Mouse (Mus musculus): ENCODE measurements around the gene Hnmt. TPM values are rescaled to one million over a fixed set of nuclear protein-coding genes. Genes with fewer than 3 reads are reported as not detected.
"Not testable (repeated sequence)": the region's sequence is repeated elsewhere in the genome, so short reads cannot be mapped to it uniquely, and the experiment has no call there.

Gene Hnmt
- 13.0 and 35.1 TPM in 2 replicates for total RNA-seq (2017)

DNA sequence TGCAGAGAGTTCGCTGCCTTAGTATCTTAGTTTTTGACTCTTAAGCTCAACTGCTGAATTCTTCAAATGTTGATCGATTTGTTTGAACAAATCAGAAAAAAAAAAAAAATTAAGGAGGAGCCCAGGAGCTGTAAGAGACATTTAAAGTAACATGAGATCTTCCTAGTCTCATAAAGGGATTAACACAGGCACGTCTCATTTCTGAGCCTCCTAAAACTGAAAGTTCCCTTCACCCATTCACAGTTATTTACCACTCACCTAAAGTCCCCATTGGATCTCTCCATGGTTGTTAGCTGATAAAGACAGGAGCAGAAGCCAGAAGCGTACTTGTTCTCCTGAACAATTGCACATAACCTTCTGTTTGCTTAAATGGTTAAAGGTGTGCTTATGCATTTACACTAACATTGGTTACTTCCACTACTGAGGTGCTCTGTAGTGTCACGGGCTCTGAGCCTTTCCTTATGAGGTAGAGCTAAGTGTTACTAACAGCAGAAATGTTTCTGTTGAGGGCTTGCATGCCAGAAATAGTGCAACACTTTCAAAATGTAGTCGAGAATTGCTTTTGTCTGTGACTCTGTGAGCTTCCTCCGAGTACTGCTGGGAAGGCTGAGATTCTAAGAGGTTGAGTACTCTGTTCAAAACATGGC lies at the start of gene Hnmt:
Hnmt (minus strand) TSS at position 51 of the 647 bp plus-strand sequence.
- ATAC-seq (replicated peaks; ENCODE audit: low read depth, poor library complexity, severe bottlenecking) = 0 out of 2 replicates have a peak, but pooled peaks have one; percentile 20

DNA sequence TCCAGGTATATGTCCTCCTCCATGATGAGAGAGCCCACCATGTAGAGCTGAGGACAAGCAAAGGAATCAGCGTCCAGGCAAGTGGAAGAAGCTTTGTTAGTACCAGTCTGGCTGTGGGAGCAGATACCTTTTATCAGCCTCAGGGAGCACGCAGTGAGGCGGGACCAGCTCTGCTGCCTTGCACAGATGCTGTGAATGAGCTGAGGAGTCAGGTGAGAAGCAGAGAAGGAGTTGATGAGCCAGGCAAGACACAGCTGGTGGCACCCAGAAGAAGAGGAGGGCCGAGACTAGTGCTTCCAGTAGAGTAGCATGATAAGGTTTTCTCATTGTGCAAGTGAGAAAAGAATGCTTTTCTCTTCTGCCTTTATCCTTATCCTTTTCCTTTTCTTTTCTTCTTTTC lies 47.3 kb upstream of the Hnmt start, which contains the start of gene Tbpl2:
Tbpl2 (minus strand) TSS at position 101 of the 400 bp plus-strand sequence.
- no peak for ATAC-seq (replicated peaks; ENCODE audit: low read depth, poor library complexity, severe bottlenecking)

DNA sequence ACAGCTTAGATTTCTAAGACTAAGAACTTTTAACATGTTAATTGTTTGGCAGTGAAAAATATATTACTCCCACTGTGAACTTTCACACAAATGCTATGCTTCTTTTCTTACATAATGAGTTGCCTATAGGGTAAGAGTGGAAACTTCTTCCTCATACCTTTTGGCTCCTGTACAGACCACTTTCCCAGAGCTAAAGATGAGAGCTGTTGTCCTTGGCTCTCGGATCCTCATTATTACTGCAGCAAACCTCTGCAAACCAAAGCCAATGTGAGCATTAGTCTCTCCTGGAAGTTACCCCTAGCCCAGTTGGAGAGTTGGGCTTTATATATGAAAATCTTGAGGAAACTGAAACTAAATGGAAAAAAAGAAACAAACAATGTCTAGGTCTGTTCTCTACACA lies 41.7 kb upstream of the Hnmt start:
- ATAC-seq (replicated peaks; ENCODE audit: low read depth, poor library complexity, severe bottlenecking) = no peak

DNA sequence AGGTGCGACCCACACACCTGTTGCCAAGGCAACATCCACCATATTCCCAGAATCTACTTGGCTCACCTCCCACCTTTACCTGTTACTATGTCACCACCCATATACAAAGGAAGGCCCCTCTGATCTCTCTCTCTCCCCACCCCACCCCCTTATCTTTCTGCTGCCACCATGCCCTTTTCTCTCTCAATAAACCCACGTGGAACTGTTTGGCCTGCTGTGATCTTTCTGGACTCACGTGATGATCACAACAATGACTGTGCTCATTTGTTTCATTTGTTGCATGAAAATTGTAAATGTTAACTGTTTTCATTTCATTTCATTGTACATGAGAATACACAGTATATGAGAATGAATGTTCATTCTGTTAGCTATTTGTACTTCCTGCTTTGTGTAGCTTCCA lies 1.3 kb upstream of the Hnmt start:
- no peak for ATAC-seq (replicated peaks; ENCODE audit: low read depth, poor library complexity, severe bottlenecking)

DNA sequence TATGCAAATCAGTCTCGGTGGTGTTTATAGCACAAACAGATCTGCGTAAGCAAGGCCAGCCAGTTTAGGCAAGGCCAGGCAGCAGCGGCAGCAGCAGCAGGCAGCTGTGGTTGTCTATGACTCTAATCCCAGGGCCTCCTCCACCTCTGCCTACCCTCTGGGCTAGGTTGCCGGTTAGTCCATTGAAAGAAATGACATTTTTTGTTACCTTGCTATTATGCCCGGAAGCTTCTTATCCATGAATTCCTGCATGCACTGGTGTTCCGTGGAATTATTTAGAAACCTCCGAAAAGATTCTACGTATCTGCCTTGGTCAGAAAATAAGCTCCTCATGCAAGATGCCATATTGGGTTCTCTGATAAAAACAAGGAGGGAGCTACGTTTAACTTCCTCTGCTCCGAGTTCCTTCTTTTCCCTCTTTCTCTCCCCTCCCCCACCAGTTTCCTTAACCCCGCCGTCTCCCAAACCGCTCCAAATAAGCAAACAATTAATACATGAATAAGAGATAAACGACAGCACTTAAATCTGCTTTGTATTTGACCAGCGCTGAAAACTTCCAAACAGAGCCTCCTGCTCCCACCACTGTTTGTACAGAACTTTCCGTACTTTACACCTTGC lies 605 bp downstream of the Hnmt start:
- peak; percentile 86 for ATAC-seq (replicated peaks; ENCODE audit: low read depth, poor library complexity, severe bottlenecking)

DNA sequence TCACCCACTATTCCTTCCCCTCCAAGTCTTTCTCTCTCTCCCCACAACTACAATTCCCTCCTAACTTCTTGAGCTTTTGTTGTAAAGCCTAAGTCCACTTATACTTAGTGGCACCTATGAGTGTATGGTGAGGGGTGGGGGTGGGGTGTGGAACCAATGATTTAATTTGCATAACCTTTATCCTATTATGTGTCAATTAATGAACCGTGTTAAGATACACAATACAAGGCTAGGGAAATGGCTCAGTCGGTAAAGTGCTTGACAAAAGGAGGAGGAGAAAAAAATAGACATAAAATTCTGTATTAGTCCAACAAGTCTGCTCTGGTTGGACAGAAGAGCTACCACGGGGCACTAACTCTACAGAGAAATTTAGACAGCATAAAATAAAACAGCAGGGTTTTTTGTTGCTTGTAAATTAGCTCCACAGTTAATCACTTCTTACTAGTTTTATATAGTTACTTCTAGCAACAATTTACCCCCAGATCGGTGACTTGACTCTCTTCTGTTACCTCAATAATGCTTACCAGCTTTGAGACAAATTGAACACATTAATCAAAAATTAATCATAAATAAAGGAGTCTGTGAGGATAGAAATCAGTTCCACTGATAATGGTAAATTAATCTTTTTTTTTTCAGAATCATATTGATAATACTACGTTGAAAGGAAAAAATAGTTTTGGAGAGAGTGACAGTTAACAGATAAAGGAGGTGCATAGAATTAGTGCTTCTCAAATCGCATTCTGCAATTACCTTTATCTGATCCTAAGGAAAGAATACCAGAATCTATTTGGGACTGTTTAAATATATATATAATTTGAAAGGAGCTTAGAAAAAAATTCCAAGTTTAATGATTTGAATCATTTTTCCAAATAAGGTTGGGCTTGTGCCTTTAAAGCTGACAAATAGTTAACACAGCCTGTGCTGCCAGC lies 1.4 kb downstream of the Hnmt start:
- ATAC-seq (replicated peaks; ENCODE audit: low read depth, poor library complexity, severe bottlenecking) = no peak

DNA sequence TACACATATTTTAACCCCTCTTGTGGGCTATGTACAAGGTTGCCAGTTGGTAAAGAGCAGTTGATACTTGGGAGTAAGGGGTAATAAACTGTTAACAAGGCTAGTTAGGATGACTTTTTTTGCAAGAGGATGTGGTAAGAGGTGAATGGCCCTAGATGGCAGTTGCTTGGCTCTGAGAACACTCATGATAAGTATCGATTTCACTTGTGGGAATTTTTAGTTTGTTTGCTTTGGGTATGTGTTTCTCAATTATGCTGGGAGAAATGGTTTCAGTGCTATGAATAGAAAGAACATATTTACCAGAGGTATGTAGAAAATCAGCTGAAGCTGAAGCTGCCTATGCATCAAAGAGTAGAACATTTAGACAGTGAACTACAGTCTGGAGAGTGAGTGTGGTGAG lies 6.3 kb downstream of the Hnmt start:
- ATAC-seq (replicated peaks; ENCODE audit: low read depth, poor library complexity, severe bottlenecking) = no peak

DNA sequence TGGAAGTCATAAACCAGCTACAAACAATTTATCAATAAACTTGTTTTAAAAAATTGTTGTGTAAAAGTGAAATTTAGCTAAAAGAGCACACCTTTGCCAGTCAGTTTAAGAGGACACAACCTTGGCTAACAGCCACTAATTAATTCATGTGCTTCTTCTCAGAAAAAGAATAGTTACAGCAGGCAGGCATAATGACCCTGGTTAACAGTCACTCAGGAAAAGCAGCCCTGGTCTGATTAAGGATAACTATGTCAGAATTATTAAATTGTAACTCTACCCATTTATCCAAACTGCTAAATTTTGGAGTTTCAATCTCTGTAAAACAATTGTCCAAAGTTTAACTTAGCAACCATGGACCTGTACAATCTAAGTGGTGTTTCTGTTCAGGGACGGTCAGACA lies 8.7 kb downstream of the Hnmt start:
- ATAC-seq (replicated peaks; ENCODE audit: low read depth, poor library complexity, severe bottlenecking) = no peak

DNA sequence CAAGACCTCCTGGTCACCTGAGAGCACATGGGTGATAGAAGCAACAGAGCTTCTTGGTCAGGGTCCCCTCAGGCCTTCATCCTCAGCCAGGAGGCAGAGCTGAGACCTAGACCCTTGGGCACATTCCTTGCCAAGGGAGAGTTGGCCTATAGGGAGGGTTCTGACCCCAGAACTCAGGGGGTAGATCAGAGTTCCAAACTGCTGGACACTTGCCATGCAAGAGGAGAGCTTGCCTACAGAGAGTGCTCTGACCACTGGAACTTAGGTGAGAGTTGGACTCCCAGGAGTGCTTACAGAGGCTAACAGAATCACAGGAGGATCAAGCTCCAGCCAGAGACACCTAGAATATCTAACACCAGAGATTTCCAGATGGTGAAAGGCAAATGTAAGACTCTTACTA lies 29.8 kb downstream of the Hnmt start:
- not testable (repeated sequence) for ATAC-seq (replicated peaks; ENCODE audit: low read depth, poor library complexity, severe bottlenecking)

DNA sequence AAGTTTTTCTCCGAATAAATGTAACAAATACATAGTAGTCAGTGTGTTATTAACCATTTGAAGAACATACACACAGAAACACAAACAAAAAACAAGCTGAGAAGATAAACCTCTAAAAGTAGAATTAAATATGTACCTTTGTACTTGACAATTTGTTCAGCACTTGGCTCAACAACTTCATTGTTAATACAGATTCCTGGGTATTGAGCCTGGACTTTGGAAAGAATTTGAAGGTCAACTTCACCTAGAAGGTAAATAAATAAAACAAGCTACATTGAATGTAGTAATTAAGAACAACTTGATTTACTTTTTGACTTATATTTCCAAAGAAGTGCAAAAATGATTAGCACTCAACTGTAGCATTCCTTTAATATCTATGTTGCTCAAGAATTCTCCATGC lies 30.2 kb downstream of the Hnmt start:
- ATAC-seq (replicated peaks; ENCODE audit: low read depth, poor library complexity, severe bottlenecking) = no peak

DNA sequence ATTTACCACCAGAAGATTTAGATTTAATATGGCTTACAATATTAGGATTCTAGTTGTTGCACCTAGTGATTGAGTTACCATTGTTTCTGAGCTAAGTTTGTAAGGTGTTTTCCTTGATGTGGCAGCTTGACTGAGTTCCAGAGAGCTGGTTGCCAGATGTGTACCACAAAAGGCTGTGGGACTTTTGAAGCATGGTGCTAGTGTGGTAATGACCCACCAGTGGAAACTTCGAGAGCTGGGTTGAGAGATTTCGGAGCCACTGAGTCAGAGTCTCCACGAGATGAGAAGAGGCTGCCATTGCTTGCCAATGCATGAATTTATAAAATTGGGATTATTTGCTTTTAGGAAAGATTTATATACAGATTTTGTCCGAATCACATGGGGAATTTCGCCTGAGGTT lies 34.2 kb downstream of the Hnmt start:
- ATAC-seq (replicated peaks; ENCODE audit: low read depth, poor library complexity, severe bottlenecking) = no peak

DNA sequence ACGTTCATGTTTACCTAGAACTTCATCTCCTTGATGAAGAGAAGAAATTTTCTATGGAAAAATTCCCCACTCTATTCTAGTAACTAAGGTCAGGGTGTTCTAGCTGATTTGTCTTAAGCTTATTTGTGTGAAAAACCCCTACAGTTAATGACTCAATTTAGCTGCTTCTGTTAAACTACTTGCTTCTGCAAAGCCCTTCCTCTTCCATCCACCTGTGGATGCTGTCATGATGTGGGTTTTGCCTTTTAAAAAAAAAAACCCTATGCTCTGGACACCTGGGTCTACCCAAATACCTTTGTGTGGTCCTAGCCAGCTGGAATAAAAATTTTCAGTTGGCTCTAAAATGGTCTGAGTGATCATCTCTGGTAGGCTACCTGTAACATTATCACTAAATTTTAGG lies 49.9 kb downstream of the Hnmt start:
- ATAC-seq (replicated peaks; ENCODE audit: low read depth, poor library complexity, severe bottlenecking) = no peak

DNA sequence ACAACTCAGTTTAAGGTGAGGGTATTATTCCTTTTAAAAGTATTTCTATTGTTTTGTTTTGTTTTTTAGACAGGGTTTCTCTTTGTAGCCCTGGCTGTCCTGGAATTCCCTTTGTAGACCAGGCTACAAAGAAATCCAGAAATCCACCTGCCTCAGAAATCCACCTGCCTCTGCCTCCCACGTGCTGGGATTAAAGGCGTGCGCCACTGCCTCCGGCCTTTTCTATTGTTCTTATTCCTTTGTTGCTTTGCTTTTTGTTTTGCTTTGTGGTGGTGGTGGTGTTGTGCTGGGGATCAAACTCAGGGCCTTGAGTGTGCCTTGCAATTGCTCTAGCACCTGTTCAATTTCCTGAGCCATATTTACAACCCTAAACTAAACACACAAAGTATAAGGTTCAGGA lies 50.4 kb downstream of the Hnmt start:
- no peak for ATAC-seq (replicated peaks; ENCODE audit: low read depth, poor library complexity, severe bottlenecking)

DNA sequence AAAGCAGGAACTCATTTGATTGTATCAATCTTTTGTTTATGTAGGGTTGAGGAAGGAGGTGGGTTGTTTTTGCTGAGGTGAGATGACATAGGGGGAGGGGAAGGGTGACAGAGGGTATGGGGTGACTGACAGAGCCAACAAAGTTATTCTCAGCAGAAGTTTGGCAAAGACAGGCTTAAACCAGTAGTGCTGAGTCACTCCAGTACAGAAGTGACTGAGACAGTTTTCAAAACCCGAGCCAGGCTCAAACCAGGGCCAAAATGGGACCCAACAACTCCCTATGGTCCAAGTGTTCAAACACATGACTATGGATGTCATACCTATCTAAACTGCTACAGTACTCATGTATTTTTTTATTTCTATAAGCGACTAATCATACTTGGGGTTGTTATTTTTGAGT lies 52.4 kb downstream of the Hnmt start:
- ATAC-seq (replicated peaks; ENCODE audit: low read depth, poor library complexity, severe bottlenecking) = no peak

DNA sequence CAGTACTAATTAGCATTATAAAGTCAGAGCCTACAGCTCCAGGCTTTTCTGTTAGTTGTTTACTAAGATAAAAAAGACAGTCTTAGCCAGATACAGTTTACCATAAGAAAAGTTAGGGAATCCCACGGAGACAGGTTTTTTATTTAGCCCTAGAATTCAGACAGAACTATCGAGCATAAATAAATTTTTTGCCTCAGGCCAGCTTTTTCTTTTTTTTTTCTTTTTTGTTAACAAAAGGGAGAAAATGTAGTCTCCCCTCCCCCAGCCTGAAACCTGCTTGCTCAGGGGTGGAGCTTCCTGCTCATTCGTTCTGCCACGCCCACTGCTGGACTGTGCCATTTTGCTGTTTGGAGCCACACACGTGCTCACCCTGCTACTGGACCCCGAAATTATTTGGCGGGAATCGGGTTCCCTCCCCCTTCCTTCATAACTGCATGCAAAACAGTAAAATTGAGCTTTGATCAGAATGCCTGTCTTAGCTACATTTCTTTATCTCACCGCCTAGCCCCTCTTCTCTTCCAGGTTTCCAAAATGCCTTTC lies 59.1 kb downstream of the Hnmt start:
- ATAC-seq (replicated peaks; ENCODE audit: low read depth, poor library complexity, severe bottlenecking) = not testable (repeated sequence)

DNA sequence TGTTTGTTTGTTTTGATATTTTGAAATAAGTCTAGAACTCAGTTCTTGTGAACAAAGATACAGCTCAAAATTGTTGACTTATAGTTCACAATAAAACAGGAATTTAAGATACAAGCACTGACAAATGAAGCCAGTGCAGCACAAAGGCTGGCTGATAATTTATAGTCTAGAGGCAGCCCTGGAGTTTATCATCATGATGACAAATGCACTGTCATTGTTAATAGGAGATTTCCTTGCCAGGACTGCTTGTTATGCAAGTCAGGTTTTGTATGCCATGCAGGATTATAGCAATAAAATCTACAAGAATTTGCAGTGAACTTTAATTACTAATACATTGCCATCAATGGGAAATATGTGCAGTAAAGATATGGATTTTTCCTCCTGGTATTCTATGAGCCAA lies 61.9 kb downstream of the Hnmt start:
- ATAC-seq (replicated peaks; ENCODE audit: low read depth, poor library complexity, severe bottlenecking) = no peak

DNA sequence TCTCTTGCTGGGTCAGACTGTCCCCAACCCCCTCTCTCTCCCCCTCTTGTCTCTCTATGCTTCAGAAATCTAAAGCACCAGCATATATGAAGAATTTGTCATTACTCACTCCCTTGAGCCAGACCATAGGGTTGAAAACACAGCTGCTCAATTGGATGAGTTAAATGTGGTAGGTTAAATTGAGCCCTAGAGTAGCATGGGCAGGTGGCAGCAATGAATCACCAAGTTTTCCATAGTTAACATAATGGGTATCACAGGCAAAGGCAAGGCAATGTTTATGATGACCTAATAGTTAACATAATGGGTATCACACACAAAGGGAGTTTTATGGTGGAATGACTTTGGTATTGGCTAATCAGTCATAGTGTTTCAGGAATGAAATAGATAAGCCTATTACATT lies 65.9 kb downstream of the Hnmt start:
- no peak for ATAC-seq (replicated peaks; ENCODE audit: low read depth, poor library complexity, severe bottlenecking)

DNA sequence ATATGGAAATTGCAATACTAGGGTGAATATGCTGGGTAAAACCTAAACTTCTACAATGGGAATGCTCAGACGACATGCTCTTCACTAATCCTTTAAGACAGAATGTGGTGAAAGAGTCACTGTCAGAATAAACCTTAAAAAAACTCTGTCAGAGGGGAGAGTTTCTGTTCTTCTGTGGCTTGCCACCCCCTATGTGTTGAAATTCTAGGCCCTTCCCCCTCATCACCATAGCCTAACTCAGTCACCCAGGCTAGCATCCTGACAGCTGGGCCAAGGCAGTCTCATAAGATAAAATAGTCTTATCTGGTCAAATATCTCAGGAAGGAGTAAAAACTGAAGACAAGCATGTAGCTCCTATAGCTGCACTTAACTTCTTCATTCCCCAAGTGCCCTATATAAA lies 66.3 kb downstream of the Hnmt start:
- peak; percentile 62; the same call in 1 of the 2 replicates for ATAC-seq (replicated peaks; ENCODE audit: low read depth, poor library complexity, severe bottlenecking)

DNA sequence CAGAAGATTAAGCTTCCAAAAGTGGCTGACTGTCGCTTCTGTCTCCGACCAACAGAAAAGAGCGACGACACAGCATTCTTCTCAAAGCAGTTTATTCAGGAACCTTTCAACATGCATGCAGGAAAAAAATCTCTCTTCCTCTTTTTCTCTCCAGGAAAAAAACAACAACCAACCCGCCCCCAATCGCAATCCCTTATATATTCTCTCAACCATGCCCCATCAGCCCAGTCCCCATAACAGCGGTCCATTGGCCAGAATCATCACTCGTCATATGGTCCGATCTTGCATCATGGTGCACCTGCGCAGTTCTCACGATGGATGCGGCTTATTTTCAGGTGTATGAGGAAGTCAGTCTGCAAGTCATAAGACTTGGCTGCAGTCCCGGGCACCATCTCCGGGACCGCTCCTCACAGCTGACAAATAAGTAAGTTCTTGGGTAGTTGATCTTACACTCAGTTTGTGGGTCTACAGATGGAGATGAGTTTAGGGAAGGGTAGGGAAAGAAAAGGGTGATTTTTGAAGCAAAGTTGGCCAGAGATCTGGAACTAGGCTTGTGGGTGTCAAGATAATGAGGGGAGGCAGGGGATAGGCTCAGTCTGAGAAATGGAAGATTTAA lies 88.4 kb downstream of the Hnmt start:
- not testable (repeated sequence) for ATAC-seq (replicated peaks; ENCODE audit: low read depth, poor library complexity, severe bottlenecking)

All from common myeloid progenitor, adult 5-6 weeks (primary cell).